Mouse (Mus musculus) E14TG2a.4 (cell line): ENCODE results near the gene Cog1.
A peak's percentile ranks its signal among the peaks of the same experiment; 100 is the strongest.

Source experiments
- H3K27me3 ChIP-seq: 2 replicates; pipeline ENCODE4 v1.6.1; 2014; ENCODE audit warnings: low read length, control low read depth; ENCODE audit not compliant: insufficient read depth
- H3K36me3 ChIP-seq: 2 replicates; pipeline ENCODE4 v1.6.1; 2014; ENCODE audit warnings: low read length, control low read depth; ENCODE audit not compliant: insufficient read depth
- H3K4me1 ChIP-seq: replicated peaks from 2 replicates; pipeline ENCODE4 v1.6.1; 2014; ENCODE audit warnings: low read depth, low read length, control low read depth
- H3K4me3 ChIP-seq: replicated peaks from 2 replicates; pipeline ENCODE4 v1.5.1; 2014; ENCODE audit warnings: mild to moderate bottlenecking, low read length
- H3K9me3 ChIP-seq: 2 replicates; pipeline ENCODE4 v1.6.1; 2014; ENCODE audit warnings: low read length, control low read depth
- CTCF ChIP-seq: conservative IDR thresholded peaks from 2 replicates; pipeline ENCODE4 v1.5.1; 2014; ENCODE audit warnings: low read length
- NANOG ChIP-seq: IDR thresholded peaks from 2 replicates; pipeline ENCODE4 v1.6.1; 2014; ENCODE audit warnings: borderline replicate concordance, low read length, mixed read lengths
- POU5F1 ChIP-seq: IDR thresholded peaks from 2 replicates; pipeline ENCODE4 v1.6.1; 2014; ENCODE audit warnings: low read length, borderline replicate concordance

Cog1 gene

DNA sequence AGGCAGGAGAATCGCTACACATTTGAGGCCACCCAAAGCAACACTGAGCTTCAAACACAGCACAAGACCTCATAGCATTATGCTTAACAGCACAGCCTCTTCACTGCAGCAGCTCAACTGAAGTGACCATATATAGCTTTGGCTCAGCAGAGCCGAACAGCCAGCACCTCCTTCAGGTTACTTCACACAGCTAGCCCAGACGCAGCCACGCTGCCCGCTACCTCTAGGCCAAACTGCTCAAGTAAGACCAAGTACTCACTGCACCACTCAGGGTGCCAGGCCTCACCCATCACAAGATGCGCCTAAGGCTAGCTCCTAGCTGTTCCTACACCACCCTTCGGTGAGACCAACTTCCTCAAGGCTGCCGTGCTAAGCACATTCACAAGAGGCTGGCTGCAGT lies 29.4 kb downstream of the Cog1 start:
- no peaks in the 10 kb centered on the region for H3K9me3 ChIP-seq
- peak overlapping the region; percentile 20; the same call in 1 of the 2 replicates for H3K4me3 ChIP-seq
- TF ChIP-seq CTCF: no peak
- no peak for TF ChIP-seq POU5F1
- TF ChIP-seq NANOG: no peak
- no peaks in the 10 kb centered on the region for H3K27me3 ChIP-seq
- peaks cover 52% of the 10 kb centered on the region for H3K36me3 ChIP-seq
- peaks cover 78% of the 10 kb centered on the region for H3K4me1 ChIP-seq

DNA sequence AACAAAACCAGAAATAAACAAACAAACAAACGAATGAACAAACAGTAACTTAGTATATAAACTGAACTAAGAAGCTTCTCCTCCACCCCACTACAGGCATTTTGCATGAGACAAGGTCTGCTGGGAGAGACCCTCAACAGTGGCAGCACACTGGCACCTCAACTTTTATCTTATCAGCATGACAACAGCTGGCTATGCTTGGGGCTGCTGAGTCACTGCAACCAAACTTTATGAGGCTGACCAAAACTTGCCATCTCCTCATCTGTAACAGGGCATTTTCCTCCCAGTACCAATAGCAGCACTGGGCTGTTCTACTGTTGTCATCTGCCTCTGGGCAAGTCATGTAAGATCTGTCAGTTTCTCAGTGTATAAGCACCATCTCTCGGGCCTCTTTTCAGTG lies 32.0 kb downstream of the Cog1 start:
- TF ChIP-seq CTCF: no peak
- no peak for TF ChIP-seq POU5F1
- TF ChIP-seq NANOG: no peak
- H3K9me3 ChIP-seq: no peaks in the 10 kb centered on the region
- H3K4me3 ChIP-seq: no peak overlapping the region
- H3K4me1 ChIP-seq: peaks cover 76% of the 10 kb centered on the region
- peaks cover 27% of the 10 kb centered on the region for H3K36me3 ChIP-seq
- no peaks in the 10 kb centered on the region for H3K27me3 ChIP-seq

DNA sequence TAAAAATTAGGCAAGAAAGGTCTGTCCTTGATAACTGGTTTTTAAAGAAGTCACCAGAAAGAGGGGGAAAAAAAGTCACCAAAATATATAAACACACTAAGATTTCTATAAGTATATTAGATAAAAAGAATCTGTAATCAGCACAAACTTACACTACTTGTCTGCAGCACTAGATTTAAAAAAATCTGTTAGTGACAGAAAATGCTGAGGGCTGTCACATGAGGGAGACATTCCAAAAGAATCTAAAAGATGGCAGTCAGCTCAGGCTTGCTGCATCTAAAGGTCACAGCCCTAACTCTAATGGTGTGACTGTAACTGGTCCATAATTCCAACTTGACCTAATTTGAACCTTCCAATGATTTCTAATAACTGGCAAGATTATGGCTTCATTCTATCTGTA lies 33.0 kb downstream of the Cog1 start:
- H3K4me3 ChIP-seq: no peak overlapping the region
- H3K4me1 ChIP-seq: peaks cover 78% of the 10 kb centered on the region
- no peaks in the 10 kb centered on the region for H3K9me3 ChIP-seq
- peaks cover 21% of the 10 kb centered on the region for H3K36me3 ChIP-seq
- TF ChIP-seq POU5F1 (no peak), NANOG (no peak), CTCF (no peak)
- H3K27me3 ChIP-seq: no peaks in the 10 kb centered on the region

DNA sequence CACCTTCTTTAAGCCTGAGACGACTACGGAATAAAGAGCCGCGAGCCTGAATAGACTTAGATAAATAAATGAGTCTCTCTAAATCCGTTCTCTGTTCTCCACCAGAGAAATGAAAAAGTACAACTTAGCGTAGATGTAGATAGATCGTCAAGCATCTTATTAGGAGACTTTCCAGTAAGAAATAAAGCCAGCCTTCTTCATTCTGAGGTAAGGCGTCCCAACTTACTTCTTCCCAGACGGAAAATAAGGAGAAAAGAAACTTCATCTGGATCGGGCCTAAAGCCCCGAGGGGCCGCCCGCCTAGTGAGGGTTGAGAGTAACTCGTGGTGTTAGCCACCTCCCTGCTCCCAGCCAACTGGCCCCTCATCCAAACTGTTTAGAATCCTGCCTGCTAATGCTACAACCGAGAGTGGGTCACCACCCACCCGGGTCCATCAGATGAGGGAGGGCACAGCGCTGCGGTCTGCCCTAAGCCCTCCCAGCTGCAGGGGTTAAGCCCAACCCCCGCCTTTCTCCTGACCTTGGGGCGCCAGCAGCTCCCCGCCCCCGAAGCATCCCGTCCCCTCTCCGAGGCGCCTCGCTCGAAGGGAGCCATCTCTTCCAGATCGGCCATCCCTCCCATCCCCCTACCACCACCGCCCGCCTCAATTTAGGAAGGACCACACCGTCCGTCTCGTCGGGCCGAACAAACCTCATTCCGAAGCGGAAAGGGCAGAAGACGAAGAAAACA lies 34.1 kb downstream of the Cog1 start:
- no peak for TF ChIP-seq NANOG
- TF ChIP-seq CTCF: no peak
- TF ChIP-seq POU5F1: no peak
- Histone ChIP-seq H3K4me3 (peak overlapping the region; percentile 98), H3K36me3 (peaks cover 17% of the 10 kb centered on the region), H3K4me1 (peaks cover 78% of the 10 kb centered on the region), H3K27me3 (no peaks in the 10 kb centered on the region), H3K9me3 (no peaks in the 10 kb centered on the region)

DNA sequence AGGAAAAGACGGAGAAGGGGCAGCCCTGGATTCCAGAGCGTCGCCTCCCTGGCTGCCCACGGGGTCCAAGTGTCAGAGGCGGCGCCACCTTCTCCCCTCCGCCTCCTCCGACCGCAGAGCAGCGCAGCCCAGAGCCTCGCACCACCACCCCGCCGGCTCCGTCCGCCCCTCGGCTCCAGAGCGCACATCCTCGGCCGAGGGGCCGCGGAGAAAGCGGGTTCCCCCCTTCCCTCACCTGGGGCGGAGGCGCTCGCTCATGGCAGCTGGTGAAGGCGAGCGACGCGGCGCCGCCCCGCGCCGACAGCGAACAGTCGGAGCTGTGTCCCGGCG lies 34.6 kb downstream of the Cog1 start:
- TF ChIP-seq CTCF (no peak), NANOG (no peak), POU5F1 (no peak)
- H3K4me3 ChIP-seq: peak overlapping the region; percentile 98
- no peaks in the 10 kb centered on the region for H3K9me3 ChIP-seq
- peaks cover 17% of the 10 kb centered on the region for H3K36me3 ChIP-seq
- H3K27me3 ChIP-seq: no peaks in the 10 kb centered on the region
- peaks cover 78% of the 10 kb centered on the region for H3K4me1 ChIP-seq

DNA sequence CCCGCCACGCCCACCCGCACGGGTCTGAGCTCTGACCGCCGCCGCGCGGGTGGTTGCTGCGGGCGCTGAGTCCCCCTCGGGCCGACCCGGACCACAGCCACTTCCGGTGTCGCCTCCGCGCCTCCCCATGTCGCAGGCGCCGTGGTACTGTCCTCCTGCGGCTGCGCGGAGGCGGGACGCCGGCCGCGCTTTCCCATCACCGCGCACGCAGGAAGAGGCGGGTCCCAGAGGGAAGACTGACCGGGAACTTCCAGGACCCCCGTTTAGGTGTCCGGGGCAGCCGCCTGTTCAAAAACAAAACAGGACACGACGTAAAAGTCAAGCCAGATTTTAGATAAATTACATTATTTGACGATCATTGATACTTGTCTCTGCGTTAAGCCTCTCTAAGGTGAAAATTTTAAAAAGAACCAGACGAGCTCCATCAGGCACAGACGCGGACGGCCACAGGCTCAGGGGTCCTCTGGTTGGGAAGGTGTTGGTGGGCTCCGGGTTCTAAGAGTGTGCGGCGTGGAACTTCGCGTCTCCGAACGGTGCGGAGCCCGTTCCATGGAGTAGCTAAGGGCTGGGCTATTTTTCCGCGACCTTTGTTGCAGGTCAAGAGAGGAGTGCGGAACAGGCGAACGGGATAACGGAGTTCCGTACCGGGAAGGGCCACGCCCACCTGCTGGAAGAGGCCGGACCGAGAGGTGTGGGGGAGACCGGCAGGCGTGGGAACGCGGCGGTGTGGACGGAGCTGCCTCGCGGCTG lies 35.2 kb downstream of the Cog1 start, which contains the start of the genes Fam104a and D11Wsu47e:
TSS of gene Fam104a (minus strand) at position 199 of the 750 bp plus-strand sequence.
TSS of gene D11Wsu47e (plus strand) at position 456 of the 750 bp plus-strand sequence.
- TF ChIP-seq CTCF (no peak), NANOG (no peak), POU5F1 (no peak)
- Histone ChIP-seq H3K4me3 (peak within 1 kb of the TSS; percentile 98), H3K27me3 (no peaks in the 10 kb centered on the region), H3K9me3 (no peaks in the 10 kb centered on the region), H3K36me3 (peaks cover 22% of the 10 kb centered on the region), H3K4me1 (peaks cover 80% of the 10 kb centered on the region)

DNA sequence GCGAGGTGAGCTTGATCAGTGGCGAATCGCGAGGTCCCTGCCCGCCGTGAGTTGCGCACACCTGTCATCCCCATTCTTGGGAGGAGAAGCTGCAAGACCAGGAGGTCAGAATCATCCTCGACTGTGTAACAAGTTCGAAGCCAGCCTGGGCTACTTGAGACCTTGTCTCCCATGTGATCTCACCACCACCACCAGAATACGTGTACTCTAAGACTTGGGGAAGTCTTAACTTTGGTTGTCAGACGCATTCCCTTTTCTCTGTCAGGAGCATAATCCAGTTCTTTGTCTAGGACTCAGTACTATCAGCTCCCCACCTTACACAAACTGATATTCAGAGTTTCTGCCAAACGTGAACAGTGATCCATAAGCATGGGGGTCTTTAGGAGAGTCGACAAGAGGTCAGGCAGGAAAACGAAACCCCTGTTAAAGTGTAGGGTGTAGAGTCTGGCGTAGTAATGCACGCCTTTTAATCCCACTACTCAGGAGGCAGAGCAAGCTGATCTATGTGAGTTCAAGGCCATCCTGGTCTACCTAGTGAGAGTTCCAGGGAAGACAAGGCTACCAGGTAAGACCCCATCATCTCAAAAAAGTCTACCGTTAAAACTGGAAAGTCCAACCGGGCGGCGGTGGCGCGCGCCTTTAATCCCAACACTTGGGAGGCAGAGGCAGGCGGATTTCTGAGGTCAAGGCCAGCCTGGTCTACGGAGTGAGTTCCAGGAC lies 35.9 kb downstream of the Cog1 start:
- Histone ChIP-seq H3K4me1 (peaks cover 80% of the 10 kb centered on the region), H3K27me3 (no peaks in the 10 kb centered on the region), H3K9me3 (no peaks in the 10 kb centered on the region), H3K4me3 (peak overlapping the region; percentile 98), H3K36me3 (peaks cover 29% of the 10 kb centered on the region)
- no peak for TF ChIP-seq NANOG
- TF ChIP-seq POU5F1: no peak
- TF ChIP-seq CTCF: no peak

DNA sequence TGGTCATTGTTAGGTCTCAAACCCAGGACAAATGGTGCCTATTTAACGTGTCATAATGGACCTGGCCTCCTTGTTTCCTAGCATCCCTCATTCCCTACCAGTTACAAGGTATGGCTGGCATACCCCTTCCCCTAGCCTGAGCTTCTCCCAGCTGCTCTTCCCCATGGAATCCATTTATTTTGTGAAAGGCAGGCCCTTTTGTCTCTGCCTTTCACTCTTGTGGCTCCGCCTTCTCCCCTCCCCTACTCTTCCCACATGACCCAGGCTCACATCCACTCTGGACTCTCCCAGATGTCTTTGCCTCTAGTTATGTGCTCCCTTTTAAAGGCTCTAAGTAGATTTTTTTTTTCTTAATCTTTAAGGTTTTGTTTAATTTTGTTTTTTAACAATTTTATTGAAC lies 38.1 kb downstream of the Cog1 start:
- TF ChIP-seq NANOG (no peak), CTCF (no peak), POU5F1 (no peak)
- Histone ChIP-seq H3K4me1 (peaks cover 80% of the 10 kb centered on the region), H3K9me3 (no peaks in the 10 kb centered on the region), H3K27me3 (no peaks in the 10 kb centered on the region), H3K36me3 (peaks cover 49% of the 10 kb centered on the region), H3K4me3 (peak overlapping the region; percentile 23; the same call in 1 of the 2 replicates)

DNA sequence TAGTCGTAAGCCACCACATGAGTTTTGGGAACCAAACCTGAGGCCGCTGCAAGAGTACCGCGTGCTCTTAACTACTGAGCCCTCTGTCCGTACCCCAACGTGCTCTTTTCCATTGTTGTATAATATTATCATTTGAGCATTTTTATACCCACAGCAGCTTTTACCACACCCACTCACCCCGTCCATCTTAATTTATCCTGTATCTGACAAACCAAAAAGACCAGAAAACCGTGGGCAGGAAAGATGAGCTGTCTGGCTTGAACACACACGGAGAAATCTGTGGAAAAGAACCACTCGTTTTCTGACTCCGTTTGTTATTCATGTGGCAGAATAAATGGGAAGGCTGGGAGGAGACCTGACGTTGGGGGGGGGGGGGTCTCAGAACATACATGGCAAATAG lies 41.5 kb downstream of the Cog1 start:
- Histone ChIP-seq H3K9me3 (no peaks in the 10 kb centered on the region), H3K4me1 (peaks cover 95% of the 10 kb centered on the region), H3K4me3 (no peak overlapping the region), H3K27me3 (no peaks in the 10 kb centered on the region), H3K36me3 (peaks cover 84% of the 10 kb centered on the region)
- TF ChIP-seq POU5F1 (no peak), CTCF (no peak), NANOG (no peak)
